Mouse (Mus musculus): ENCODE measurements around the gene Fmo5. TPM values are rescaled to one million over a fixed set of nuclear protein-coding genes. Genes with fewer than 3 reads are reported as not detected.

The Fmo5 gene
- polyA plus RNA-seq, 1 experiment from 2014 or later = 67.6 TPM

DNA sequence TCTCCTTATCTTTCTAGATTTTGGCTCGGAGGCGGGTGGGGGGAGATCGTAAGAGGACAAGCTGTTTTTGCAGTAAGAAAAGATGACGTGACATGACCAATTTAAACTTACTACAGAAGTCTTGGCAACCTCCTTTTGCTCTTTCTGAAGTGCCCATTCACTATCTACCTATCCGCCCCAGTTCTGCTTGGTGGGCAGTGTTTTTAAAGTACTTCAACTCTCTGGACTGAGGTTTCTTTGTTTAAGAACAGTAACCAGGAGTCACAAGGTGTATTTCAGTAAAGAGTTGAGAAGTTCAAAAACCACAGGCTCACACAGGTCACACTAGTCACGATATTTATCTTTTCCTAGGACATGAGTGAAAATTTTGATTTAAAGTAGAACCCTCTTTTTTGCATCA is 33.5 kb upstream of the Fmo5 start:
- ATAC-seq = no peak
- H3K9me3 ChIP-seq (ENCODE audit: low read length) = no peaks in the 10 kb centered on the region
- 89% methylated on average over 6 of the region's 6 CpGs for WGBS (ENCODE audit: insufficient replicate concordance)
- no peak overlapping the region for H3K27ac ChIP-seq (ENCODE audit: low read depth)
- H3K27me3 ChIP-seq (ENCODE audit: insufficient read depth, low read length) = no peaks in the 10 kb centered on the region
- no peak overlapping the region for H3K4me3 ChIP-seq (ENCODE audit: low read depth, low read length)
- no peak overlapping the region for H3K9ac ChIP-seq (replicated peaks)
- peaks cover 4% of the 10 kb centered on the region; the same call in 1 of the 2 replicates for H3K4me1 ChIP-seq (ENCODE audit: insufficient read depth)
- DNase-seq = no peak
- no peak overlapping the region for H3K4me2 ChIP-seq (ENCODE audit: low read depth, low read length)
- peaks cover under 1% of the 10 kb centered on the region; the same call in 1 of the 2 replicates for H3K36me3 ChIP-seq (replicated peaks; ENCODE audit: insufficient read depth, low read length)
- TF ChIP-seq CTCF (IDR thresholded peaks at IDR 0.05; ENCODE audit: low read depth) = no peak
- TF ChIP-seq EP300 (IDR thresholded peaks at IDR 0.05; ENCODE audit: low read depth) = no peak

DNA sequence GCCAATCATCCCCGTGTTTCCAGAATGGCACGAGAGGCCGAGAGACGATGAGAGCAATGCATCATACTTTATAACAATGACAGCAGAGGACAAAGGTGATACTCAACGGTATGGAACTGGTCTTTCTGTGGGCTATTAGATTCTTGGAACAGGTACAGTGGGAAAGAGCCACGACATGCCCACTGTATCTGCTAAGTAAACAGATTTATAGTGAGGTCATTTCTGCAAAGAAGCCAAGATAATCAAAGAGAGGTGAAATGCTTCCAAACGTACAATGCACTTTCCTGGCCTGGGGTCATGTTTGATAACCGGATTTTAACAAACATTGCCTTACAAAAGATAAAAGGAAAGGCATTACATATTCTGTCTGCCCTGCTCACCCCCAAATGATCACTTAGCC is 31.8 kb upstream of the Fmo5 start:
- Histone ChIP-seq H3K4me2 (ENCODE audit: low read depth, low read length) (no peak overlapping the region), H3K27ac (ENCODE audit: low read depth) (no peak overlapping the region), H3K9ac (replicated peaks) (no peak overlapping the region), H3K27me3 (ENCODE audit: insufficient read depth, low read length) (no peaks in the 10 kb centered on the region), H3K36me3 (replicated peaks; ENCODE audit: insufficient read depth, low read length) (peaks cover 9% of the 10 kb centered on the region; the same call in 1 of the 2 replicates), H3K4me3 (ENCODE audit: low read depth, low read length) (no peak overlapping the region), H3K9me3 (ENCODE audit: low read length) (no peaks in the 10 kb centered on the region), H3K4me1 (ENCODE audit: insufficient read depth) (peaks cover 4% of the 10 kb centered on the region; the same call in 1 of the 2 replicates)
- DNase-seq = no peak
- no peak for TF ChIP-seq CTCF (IDR thresholded peaks at IDR 0.05; ENCODE audit: low read depth)
- no peak for TF ChIP-seq EP300 (IDR thresholded peaks at IDR 0.05; ENCODE audit: low read depth)
- WGBS (ENCODE audit: insufficient replicate concordance) = 62% methylated on average over 8 of the region's 8 CpGs
- peak; percentile 92 for ATAC-seq

DNA sequence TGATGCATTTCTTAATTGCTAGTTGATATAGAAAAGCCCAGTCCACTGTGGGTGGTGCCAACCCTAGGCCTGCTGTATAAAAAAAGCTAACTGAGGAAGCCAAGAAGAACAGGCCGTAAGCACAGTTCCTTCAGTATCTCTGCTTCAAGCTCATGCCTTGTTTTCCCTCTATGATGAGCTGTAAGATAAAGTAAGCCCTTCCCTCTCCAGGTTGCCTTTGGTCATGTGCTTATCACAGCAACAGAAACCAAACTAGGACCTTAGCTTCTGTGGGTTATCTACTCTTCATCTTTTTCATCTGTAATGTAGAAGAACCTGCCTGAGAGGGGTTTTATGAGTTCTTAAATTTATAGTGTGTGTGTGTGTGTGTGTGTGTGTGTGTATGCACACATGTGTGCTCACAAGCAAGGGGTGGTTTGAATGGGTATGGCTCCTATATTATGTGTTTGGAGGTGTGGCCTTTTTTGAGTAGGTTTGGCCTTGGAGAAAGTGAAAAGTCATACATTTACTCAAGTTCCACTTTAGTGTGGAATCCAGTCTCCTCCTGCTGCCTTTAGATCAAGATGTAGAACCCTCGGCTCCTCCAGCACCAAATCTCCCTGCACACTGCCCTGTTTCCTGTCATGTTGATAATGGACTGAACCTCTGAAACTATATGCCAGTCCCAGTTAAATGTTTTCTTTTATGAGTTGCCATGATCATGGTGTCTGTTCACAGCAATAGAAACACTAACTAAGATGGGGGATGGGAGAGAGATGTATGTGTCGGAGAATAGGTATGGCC is 28.4 kb upstream of the Fmo5 start:
- Histone ChIP-seq H3K9me3 (ENCODE audit: low read length) (no peaks in the 10 kb centered on the region), H3K4me1 (ENCODE audit: insufficient read depth) (peaks cover 4% of the 10 kb centered on the region; the same call in 1 of the 2 replicates), H3K9ac (replicated peaks) (no peak overlapping the region), H3K27ac (ENCODE audit: low read depth) (no peak overlapping the region), H3K27me3 (ENCODE audit: insufficient read depth, low read length) (no peaks in the 10 kb centered on the region), H3K4me2 (ENCODE audit: low read depth, low read length) (no peak overlapping the region), H3K4me3 (ENCODE audit: low read depth, low read length) (no peak overlapping the region), H3K36me3 (replicated peaks; ENCODE audit: insufficient read depth, low read length) (peaks cover 9% of the 10 kb centered on the region; the same call in 1 of the 2 replicates)
- TF ChIP-seq CTCF (IDR thresholded peaks at IDR 0.05; ENCODE audit: low read depth) = no peak
- no peak for TF ChIP-seq EP300 (IDR thresholded peaks at IDR 0.05; ENCODE audit: low read depth)
- 67% methylated on average over 3 of the region's 3 CpGs for WGBS (ENCODE audit: insufficient replicate concordance)
- DNase-seq = no peak
- ATAC-seq = no peak

DNA sequence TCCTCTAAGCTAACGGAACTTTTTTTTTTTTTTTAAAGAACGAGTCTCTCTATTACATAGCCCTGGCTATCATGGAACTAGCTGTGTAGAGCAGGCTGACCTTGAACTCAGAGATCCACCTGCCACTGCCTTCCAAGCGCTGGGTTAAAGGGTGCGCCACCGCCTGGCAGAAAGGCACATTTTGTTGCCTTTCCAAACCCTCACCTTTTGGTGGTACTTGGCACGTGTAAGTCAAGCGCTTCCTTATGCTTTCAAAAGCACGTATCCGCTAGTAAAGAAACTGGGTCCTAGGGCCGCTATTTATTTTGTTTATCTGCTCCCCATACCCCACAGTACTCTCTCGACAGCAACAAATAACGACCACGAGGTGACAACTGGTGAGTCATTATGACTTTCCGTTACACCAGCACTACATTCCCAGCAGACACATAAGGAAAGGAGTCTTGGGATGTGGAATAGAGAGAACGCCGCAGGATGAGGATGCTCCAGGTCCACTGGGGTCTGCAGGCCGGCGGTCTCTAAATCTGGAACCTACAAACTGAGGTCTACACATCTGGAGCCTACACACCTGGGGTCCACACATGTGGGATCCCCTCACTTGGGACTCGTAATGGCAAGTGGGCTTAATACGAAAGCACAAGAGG is 19.3 kb upstream of the Fmo5 start:
- Histone ChIP-seq H3K9ac (replicated peaks) (peak overlapping the region; percentile 79), H3K4me3 (ENCODE audit: low read depth, low read length) (peak overlapping the region; percentile 88), H3K4me2 (ENCODE audit: low read depth, low read length) (peak overlapping the region; percentile 96), H3K27me3 (ENCODE audit: insufficient read depth, low read length) (no peaks in the 10 kb centered on the region), H3K4me1 (ENCODE audit: insufficient read depth) (peaks cover 19% of the 10 kb centered on the region), H3K36me3 (replicated peaks; ENCODE audit: insufficient read depth, low read length) (no peaks in the 10 kb centered on the region), H3K27ac (ENCODE audit: low read depth) (peak overlapping the region; percentile 89), H3K9me3 (ENCODE audit: low read length) (no peaks in the 10 kb centered on the region)
- peak; percentile 65 for DNase-seq
- no peak for TF ChIP-seq EP300 (IDR thresholded peaks at IDR 0.05; ENCODE audit: low read depth)
- TF ChIP-seq CTCF (IDR thresholded peaks at IDR 0.05; ENCODE audit: low read depth) = peak; percentile 76
- ATAC-seq = peak; percentile 19
- WGBS (ENCODE audit: insufficient replicate concordance) = 2% methylated on average over 20 of the region's 20 CpGs

DNA sequence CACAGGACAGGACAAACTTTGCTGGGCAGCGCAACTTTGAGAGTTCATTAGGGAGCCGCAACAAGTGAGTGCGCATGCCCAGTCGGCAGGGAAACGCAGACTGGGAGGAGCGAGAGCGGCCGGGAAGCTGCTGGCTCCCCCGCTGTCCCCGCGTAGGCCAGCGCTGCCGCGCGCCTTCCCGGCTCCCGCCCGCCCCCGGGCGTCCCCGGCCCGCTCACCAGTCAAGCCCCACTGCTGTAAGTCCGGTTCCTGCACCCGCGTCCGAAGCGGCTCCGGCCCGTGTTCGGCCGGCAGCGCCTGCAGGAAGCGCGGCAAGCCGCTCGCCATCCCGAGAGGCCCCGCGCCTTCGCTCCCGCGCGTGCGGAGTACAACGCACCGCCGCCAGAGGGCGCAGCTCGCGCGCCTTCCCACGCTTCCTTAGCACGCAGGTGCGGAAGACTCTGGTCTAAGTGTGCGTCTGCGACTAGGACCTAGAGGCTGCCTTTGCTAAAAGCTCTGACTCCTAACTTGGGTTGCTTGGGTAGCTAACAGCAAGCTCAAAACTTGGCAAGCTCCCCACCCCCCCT is 18.7 kb upstream of the Fmo5 start, which contains the start of gene Chd1l:
Chd1l (minus strand) TSS at position 359 of the 566 bp plus-strand sequence.
- Histone ChIP-seq H3K27me3 (ENCODE audit: insufficient read depth, low read length) (no peaks in the 10 kb centered on the region), H3K4me2 (ENCODE audit: low read depth, low read length) (peak within 1 kb of the TSS; percentile 96), H3K9me3 (ENCODE audit: low read length) (no peaks in the 10 kb centered on the region), H3K36me3 (replicated peaks; ENCODE audit: insufficient read depth, low read length) (no peaks in the 10 kb centered on the region), H3K27ac (ENCODE audit: low read depth) (peak within 1 kb of the TSS; percentile 89), H3K4me3 (ENCODE audit: low read depth, low read length) (peak within 1 kb of the TSS; percentile 88), H3K4me1 (ENCODE audit: insufficient read depth) (peaks cover 19% of the 10 kb centered on the region), H3K9ac (replicated peaks) (peak within 1 kb of the TSS; percentile 79)
- 3% methylated on average over 37 of the region's 56 CpGs for WGBS (ENCODE audit: insufficient replicate concordance)
- ATAC-seq (peak; percentile 89), DNase-seq (peak; percentile 94)
- TF ChIP-seq CTCF (IDR thresholded peaks at IDR 0.05; ENCODE audit: low read depth) (peak; percentile 98), EP300 (IDR thresholded peaks at IDR 0.05; ENCODE audit: low read depth) (no peak)

DNA sequence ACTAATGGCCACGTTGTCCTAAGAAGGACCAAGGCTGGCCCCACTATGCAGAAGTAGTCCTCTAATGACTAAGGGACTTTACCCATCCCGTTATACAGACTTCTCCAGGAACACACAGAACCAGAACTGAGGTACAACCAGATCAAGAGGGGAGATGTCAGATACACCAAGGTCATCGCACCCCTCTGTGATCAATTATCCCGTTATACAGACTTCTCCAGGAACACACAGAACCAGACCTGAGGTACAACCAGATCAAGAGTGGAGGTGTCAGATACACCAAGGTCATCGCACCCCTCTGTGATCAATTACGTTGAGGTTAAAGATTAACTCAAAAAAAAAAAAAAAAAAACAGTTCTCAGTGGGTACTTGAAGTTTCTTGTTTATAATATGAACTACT is 17.6 kb upstream of the Fmo5 start:
- 59% methylated on average over 6 of the region's 6 CpGs for whole genome bisulfite sequencing (ENCODE audit: insufficient replicate concordance)
- H3K36me3 ChIP-seq (replicated peaks; ENCODE audit: insufficient read depth, low read length) = no peaks in the 10 kb centered on the region
- 0 out of 2 replicates have a peak overlapping the region, but pooled peaks have one; percentile 96 for H3K4me2 ChIP-seq (ENCODE audit: low read depth, low read length)

More for the DNA sequence above, 17.6 kb upstream of the Fmo5 start:
- no peaks in the 10 kb centered on the region for H3K27me3 ChIP-seq (ENCODE audit: insufficient read depth, low read length)
- no peaks in the 10 kb centered on the region for H3K9me3 ChIP-seq (ENCODE audit: low read length)
- H3K4me3 ChIP-seq (ENCODE audit: low read depth, low read length) = no peak overlapping the region
- ATAC-seq (peak; percentile 38), DNase-seq (no peak)
- H3K4me1 ChIP-seq (ENCODE audit: insufficient read depth) = peaks cover 19% of the 10 kb centered on the region
- H3K27ac ChIP-seq (ENCODE audit: low read depth) = peak overlapping the region; percentile 89; the same call in 1 of the 2 replicates
- no peak overlapping the region for H3K9ac ChIP-seq (replicated peaks)
- TF ChIP-seq EP300 (IDR thresholded peaks at IDR 0.05; ENCODE audit: low read depth) = peak; percentile 54; the same call in 1 of the 2 replicates
- TF ChIP-seq CTCF (IDR thresholded peaks at IDR 0.05; ENCODE audit: low read depth) = no peak

Data from liver, postnatal 0 days (tissue).